Mouse (Mus musculus) heart, embryonic 14.5 days (tissue): ENCODE results near the gene Fam213a. TPM values are rescaled to one million over a fixed set of nuclear protein-coding genes. Genes with fewer than 3 reads are reported as not detected.
"Not testable (repeated sequence)": the region's sequence is repeated elsewhere in the genome, so short reads cannot be mapped to it uniquely, and the experiment has no call there.

Experiments
- ATAC-seq: fragments of 200-750 bp; cut with Nextera tagmentation; 2 replicates; pipeline ENCODE4 v1.8.0; 2017; ENCODE audit warnings: low read depth, moderate TSS enrichment; ENCODE audit not compliant: insufficient number of reproducible peaks, insufficient read depth, low FRiP score
- H3K27ac ChIP-seq, 2 experiments: fragments of 200-500 bp in 1 of 2; fragments of 300-500 bp in 1 of 2; sonication (generic) in 1 of 2; replicated peaks in 1 of 2; 2 replicates each; pipeline ENCODE4 v1.5.1; 2012 to 2014; ENCODE audit warnings: low read depth in 2 of 2, low read length in 2 of 2, control low read depth in 1 of 2, mild to moderate bottlenecking in 1 of 2, mixed read lengths in 1 of 2; ENCODE audit not compliant: control insufficient read depth in 1 of 2, insufficient read depth in 1 of 2
- H3K27me3 ChIP-seq: fragments of 300-500 bp; sonication (generic); 2 replicates; pipeline ENCODE4 v1.6.1; 2014; ENCODE audit warnings: mild to moderate bottlenecking, low read length, control low read depth; ENCODE audit not compliant: control insufficient read depth, insufficient read depth
- H3K36me3 ChIP-seq: fragments of 300-500 bp; sonication (generic); 2 replicates; pipeline ENCODE4 v1.6.1; 2014; ENCODE audit warnings: mild to moderate bottlenecking, control low read depth, low read length, mixed read lengths; ENCODE audit not compliant: control insufficient read depth, insufficient read depth
- H3K4me1 ChIP-seq, 2 experiments: fragments of 200-500 bp in 1 of 2; fragments of 300-500 bp in 1 of 2; sonication (generic) in 1 of 2; 2 replicates each; pipeline ENCODE4 v1.6.1; 2012 to 2014; ENCODE audit warnings: low read length in 2 of 2, control low read depth in 1 of 2, mixed read lengths in 1 of 2; ENCODE audit not compliant: control insufficient read depth in 2 of 2, insufficient read depth in 2 of 2
- H3K4me2 ChIP-seq: fragments of 300-500 bp; sonication (generic); 2 replicates; pipeline ENCODE4 v1.6.1; 2014; ENCODE audit warnings: mild to moderate bottlenecking, low read length
- H3K4me3 ChIP-seq, 2 experiments: fragments of 200-500 bp in 1 of 2; fragments of 300-500 bp in 1 of 2; sonication (generic) in 1 of 2; 2 replicates each; pipeline ENCODE4 v1.5.1; 2012 to 2014; ENCODE audit warnings: low read length in 2 of 2, mild to moderate bottlenecking in 2 of 2, control low read depth in 1 of 2, low read depth in 1 of 2, moderate library complexity in 1 of 2; ENCODE audit not compliant: control insufficient read depth in 1 of 2, insufficient read depth in 1 of 2
- H3K9ac ChIP-seq: fragments of 300-500 bp; sonication (generic); 2 replicates; pipeline ENCODE4 v1.6.1; 2014; ENCODE audit warnings: mild to moderate bottlenecking, low read length
- H3K9me3 ChIP-seq: fragments of 300-500 bp; sonication (generic); 2 replicates; pipeline ENCODE4 v1.6.1; 2016; ENCODE audit warnings: low read length, control low read depth; ENCODE audit not compliant: control insufficient read depth
- WGBS: fragments of 180-500 bp; shearing (Covaris S2); extraction: QIAGEN DNeasy Blood & Tissue Kit; methylation state at CpG from one replicate; pipeline ENCODE4 v1.1.7; 2014; 5-methylcytosine and 5-hydroxymethylcytosine counted together
- polyA plus RNA-seq: library from polyadenylated mRNA; unstranded; fragments of >200 nt; fragmentation: Nextera tagmentation; extraction: Ambion mirVana; gene quantifications from 2 replicates; pipeline ENCODE4 v1.2.1, GENCODE M21; 2014

Gene Fam213a
- polyA plus RNA-seq = 42.2 and 46.7 TPM in 2 replicates

DNA sequence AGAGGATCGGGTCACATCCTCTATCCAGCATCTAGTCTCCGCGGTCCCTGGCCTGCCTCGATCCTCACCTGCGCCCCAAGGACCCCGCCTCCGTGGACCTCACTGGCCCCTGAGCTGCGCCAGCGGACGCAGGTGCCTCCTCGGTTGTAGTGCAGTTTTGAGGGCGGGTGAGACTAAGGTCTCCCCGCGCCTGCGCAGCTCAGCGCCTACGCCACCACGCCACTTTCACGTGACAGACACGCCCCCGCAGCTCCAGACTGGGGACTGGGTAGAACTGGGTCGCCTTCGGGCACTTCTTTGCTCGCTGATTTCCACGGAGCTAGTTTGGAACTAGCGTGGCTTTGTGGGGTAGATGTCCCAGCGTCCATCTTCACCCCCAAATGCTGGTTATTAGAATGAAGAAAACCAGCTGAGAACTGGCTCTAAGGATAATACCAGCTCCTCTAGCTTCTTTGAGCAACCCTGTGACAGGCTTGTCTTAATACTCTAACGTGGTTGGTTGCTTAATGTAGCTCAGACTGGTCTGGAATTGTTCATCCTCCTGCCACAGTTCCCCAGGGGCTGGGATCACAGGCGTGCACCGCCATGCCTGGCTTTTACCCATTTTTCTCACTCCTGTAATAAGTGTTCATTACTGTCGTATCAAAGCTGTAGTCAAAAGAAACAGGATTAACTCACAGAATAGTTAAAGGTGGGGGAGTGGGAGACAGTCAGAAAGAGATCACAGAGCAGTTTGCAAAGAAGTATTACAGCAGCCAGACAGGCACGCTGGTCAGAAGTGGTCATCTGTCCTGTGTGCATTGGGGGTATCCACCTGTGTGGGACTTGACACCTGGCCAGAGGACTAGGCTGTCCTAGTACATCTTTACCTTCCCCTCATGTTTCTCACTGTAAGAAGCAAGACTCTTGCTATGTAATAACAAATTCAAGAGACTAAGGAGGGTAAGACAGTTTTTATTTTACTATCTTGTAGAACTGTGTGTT, at the start of gene Fam213a:
TSS of gene Fam213a (minus strand) at position 159 of the 984 bp plus-strand sequence.
- Histone ChIP-seq H3K9me3 (no peaks in the 10 kb centered on the region), H3K27me3 (no peaks in the 10 kb centered on the region), H3K27ac (peak within 1 kb of the TSS in 1 of 2 experiments; percentile 85; a peak in 3 of 4 replicates), H3K4me3 (peak within 1 kb of the TSS; percentile 59 to 73), H3K9ac (peak within 1 kb of the TSS; percentile 87), H3K4me1 (peaks cover 13 to 24% of the 10 kb centered on the region in 2 experiments), H3K36me3 (no peaks in the 10 kb centered on the region), H3K4me2 (peak within 1 kb of the TSS; percentile 97)
- 4% methylated on average over 32 of the region's 32 CpGs for WGBS
- ATAC-seq = peak; percentile 91

DNA sequence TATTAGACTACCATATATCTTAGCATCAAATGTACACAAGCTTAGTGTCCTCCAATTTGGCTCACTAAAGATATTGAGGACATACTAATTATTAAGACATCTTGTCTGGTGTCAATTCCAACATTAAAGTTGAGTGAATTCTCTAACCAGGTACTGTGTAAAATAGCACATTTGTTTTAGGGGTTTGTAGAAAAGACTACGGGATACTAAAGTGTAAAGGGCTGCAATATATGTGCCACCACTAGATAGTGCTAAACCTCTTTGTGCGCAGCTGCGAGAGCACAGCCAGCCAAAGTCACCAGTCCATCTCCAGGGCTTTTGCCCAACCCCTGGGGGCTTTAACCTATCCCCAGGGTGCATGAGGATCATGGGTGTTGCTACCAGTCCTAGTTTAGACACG, 39.6 kb upstream of the Fam213a start:
- H3K4me1 ChIP-seq, H3K9ac ChIP-seq, H3K36me3 ChIP-seq, H3K27me3 ChIP-seq, H3K4me3 ChIP-seq, H3K27ac ChIP-seq, H3K9me3 ChIP-seq, ATAC-seq, H3K4me2 ChIP-seq: not testable (repeated sequence)
- WGBS = 38% methylated on average over 3 of the region's 4 CpGs

DNA sequence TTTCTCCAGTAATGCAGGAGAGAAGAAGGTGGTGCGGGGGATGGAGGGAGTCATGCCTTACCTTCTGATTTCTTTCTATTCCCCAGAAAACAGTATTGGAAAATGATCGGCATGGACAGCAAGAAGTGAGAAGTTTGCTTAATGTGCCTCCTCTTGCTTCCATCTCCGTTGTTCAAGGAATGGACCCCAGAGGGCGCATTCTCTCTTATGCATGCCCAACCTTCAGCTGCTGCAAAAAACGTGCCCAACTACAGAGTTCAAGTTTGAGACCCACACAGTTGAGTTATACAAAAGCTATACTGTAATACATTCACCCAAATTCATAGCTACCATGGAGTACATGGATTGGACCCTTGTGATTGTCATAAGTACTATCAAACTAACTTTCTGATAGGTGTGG, 38.9 kb upstream of the Fam213a start:
- Histone ChIP-seq H3K4me2 (no peak overlapping the region), H3K27ac (no peak overlapping the region), H3K36me3 (no peaks in the 10 kb centered on the region), H3K9me3 (no peaks in the 10 kb centered on the region), H3K27me3 (no peaks in the 10 kb centered on the region), H3K4me1 (no peaks in the 10 kb centered on the region), H3K9ac (no peak overlapping the region), H3K4me3 (no peak overlapping the region)
- no peak for ATAC-seq
- WGBS = 63% methylated on average over 5 of the region's 5 CpGs

DNA sequence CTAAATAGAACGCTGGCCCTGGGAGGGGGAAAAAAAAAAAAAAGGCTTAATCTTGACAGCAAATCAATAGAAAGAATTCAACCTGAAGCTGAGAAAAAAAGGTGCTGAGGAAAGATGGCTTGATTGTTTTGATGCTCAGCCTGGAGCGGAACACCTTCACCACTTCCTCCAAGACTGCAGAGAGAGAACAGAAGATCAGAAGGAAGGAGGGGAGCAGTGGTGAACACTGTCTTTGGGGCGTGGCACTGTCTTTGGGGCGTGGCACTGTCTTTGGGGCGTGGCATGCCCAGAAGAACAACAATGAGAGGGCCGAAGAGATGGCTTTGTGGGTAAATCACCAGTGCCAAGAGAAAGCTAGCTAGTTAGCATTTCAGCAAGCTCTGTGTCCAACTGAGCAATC, 36.9 kb upstream of the Fam213a start:
- 58% methylated on average over 6 of the region's 6 CpGs for WGBS
- no peak for ATAC-seq
- 0 out of 2 replicates have a peak, but pooled peaks cover 6% of the 10 kb centered on the region for H3K9me3 ChIP-seq

DNA sequence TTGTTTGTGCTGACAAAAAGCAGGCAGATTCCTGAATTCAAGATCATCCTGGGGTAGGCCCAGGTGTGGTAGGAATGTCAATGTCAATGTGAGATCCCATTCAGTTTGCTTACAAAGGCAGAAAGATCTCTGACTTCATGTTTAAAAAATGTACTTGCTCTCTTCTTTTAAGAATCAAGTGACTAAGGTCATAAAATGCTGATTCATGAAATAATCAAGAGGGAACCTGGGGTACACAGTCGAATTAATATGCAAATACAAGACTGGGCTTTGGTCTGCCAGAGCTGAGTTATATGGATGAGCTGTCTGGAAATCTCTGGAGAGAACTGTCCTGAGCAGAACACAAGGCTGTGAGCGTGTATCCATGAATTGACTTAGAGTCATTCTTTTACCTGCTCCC, 33.8 kb upstream of the Fam213a start:
- H3K27ac ChIP-seq = no peak overlapping the region
- H3K36me3 ChIP-seq = no peaks in the 10 kb centered on the region
- 0 out of 2 replicates have a peak, but pooled peaks cover 6% of the 10 kb centered on the region for H3K9me3 ChIP-seq
- no peak for ATAC-seq
- H3K4me1 ChIP-seq = no peaks in the 10 kb centered on the region
- 81% methylated on average over 2 of the region's 2 CpGs for WGBS
- no peak overlapping the region for H3K4me3 ChIP-seq
- no peaks in the 10 kb centered on the region for H3K27me3 ChIP-seq
- no peak overlapping the region for H3K9ac ChIP-seq
- H3K4me2 ChIP-seq = no peak overlapping the region

More for the DNA sequence above, 36.9 kb upstream of the Fam213a start:
- Histone ChIP-seq H3K4me1 (no peaks in the 10 kb centered on the region), H3K4me2 (no peak overlapping the region), H3K27me3 (no peaks in the 10 kb centered on the region), H3K36me3 (no peaks in the 10 kb centered on the region), H3K9ac (no peak overlapping the region), H3K27ac (no peak overlapping the region), H3K4me3 (no peak overlapping the region)

DNA sequence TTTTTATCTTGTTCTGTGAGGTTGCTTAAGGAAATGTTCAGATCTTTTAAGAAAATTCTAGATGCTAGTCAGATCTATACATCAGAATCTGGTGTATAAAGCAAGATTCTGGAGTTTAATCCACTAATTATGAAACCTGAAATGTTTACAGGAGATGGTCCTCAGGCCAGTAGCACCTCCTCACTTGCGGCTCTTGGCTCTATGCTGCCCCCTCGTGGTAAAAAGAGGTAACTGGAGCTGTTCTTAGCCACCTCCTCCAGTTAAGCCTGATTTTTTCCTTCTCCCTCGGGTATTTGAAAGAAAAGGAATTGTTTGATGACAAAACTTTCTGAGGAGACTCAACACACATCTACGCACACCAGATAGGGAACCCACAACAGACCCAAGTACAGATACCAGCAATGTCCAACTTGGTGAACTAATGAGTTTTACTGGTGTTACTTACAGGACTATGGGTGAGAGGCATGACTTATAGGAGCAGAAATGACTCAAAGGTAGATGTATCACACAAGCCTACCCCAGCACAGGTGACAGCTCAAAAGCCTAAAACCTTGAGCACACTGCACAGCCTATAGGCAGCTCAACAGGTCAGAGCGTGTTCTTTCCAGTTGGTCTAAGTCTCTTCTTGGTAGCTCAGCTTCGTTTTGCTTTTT, 21.7 kb upstream of the Fam213a start:
- Histone ChIP-seq H3K27me3 (no peaks in the 10 kb centered on the region), H3K4me2 (no peak overlapping the region), H3K4me1 (no peaks in the 10 kb centered on the region), H3K9me3 (no peaks in the 10 kb centered on the region), H3K4me3 (no peak overlapping the region), H3K36me3 (no peaks in the 10 kb centered on the region), H3K9ac (no peak overlapping the region), H3K27ac (no peak overlapping the region)
- ATAC-seq = no peak
- WGBS = 30% methylated on average over 6 of the region's 6 CpGs

DNA sequence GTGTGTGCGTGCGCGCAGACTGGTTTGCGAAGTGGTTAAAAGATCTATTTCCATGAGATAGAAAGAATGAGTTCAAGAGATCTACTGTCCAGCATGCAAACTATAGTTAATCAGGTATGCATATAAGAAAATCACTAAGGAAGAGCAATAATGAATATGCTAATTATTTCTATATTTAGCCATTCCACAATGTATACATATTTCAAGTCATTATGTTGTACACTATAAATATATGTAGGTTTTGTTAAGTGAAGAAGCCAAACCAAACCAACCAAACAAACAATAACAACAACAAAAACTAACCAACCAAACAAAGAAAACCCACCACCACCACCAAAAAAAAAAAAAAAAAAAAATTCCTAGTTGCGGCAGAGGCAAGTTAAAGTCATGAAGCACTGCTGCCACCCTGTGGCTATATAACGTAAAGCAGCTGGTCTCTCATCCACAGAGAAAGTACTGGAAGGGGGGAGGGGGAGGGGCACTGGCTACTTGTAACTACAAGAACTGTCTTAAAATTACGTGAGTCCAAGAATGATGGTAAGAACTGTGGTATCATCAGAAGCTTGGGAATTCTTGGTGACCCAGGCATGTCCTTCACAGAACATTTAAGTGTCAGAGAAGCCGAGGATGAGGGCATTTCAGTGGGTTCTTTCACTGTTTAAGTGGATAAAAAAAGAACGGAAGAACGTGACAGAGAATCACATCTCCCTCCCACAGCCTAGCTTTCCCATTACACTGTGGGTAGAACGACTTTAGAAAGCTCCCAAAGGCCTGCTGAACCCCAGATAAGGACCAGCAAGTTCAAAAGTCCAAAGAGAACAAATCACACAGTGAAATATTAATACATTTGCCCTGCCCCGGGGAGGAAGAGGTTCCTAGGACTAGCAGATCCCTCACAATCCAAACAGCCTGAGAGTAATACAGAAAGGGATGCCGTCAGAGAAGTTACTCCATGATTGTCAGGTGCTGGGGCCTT, 19.8 kb upstream of the Fam213a start:
- Histone ChIP-seq H3K36me3 (no peaks in the 10 kb centered on the region), H3K9me3 (no peaks in the 10 kb centered on the region), H3K27ac (no peak overlapping the region), H3K9ac (no peak overlapping the region), H3K4me2 (no peak overlapping the region; the same call in 1 of the 2 replicates), H3K27me3 (no peaks in the 10 kb centered on the region), H3K4me3 (no peak overlapping the region), H3K4me1 (no peaks in the 10 kb centered on the region)
- 47% methylated on average over 13 of the region's 13 CpGs for WGBS
- no peak for ATAC-seq
